Mouse (Mus musculus) heart, adult 10 weeks (tissue): ENCODE measurements around the gene Gm45208. TPM values are rescaled to one million over a fixed set of nuclear protein-coding genes. Genes with fewer than 3 reads are reported as not detected.

Source experiments
- polyA plus RNA-seq: library from polyadenylated mRNA; stranded (reverse); fragments of 350-450 nt; fragmentation: Illumina TruSeq; extraction: RNeasy Lipid Tissue Mini Kit (QIAGEN cat#74804); gene quantifications from one replicate; pipeline ENCODE4 v1.2.3, GENCODE M21; 2014; ENCODE audit warnings: low read depth, low replicate concordance

Gene Gm45208
- not detected for polyA plus RNA-seq

GRCm38 (mm10) chrX:7721514-7722281 lies at the start of gene Gm45208:
Gm45208 (plus strand) TSS chrX:7722245.

DNA sequence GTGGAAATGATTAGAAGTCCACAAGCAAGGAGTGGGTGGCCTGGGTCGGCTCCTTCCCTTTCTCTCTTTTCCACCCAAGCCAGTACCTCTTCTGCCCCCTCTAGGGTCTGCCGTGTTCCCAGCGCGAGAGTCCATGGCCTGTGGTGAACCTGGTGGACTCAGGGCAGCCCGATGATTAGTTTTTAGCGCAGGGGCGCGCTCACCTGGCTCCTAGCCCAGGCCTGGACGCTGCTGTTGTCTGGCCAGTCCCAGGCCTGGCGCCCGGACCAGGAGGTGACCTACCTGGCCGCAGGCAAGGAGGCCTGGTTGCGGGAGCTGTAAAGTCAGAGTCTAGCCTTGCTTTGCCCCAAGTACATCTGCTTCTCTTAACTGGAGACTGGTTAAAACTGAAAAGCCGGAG lies 41.2 kb upstream of the Gm45208 start, which contains the start of gene Magix:
Gene Magix, minus strand, starts transcription at position 388 of the 400 bp plus-strand sequence.

DNA sequence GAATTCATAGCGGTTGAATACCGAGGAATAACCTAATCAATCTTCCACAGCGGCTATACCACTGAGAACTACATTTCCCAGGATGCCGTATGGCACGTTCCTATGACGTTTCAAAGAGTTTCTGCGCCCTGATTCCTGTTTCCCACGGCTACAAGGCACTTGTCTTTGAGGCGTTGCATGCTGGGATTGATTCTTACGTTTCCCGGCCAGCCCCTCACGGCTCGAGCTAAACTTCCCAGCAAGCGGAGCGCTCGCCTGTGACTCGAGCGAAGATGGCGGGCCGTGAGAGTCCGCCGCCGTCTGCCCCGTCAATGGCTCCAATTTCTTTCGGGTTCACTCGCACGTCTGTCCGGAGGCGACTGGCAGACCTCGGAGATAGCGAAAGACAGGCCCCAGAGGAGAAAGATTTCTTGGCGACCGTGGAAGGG lies 25.1 kb upstream of the Gm45208 start, which contains the start of gene Gpkow:
Gene Gpkow, plus strand, starts transcription at position 178 of the 428 bp plus-strand sequence.

GRCm38 (mm10) chrX:7714135-7714899 lies 7.7 kb upstream of the Gm45208 start, which contains the start of gene Wdr45:
Wdr45 (plus strand) TSS chrX:7714333.

GRCm38 (mm10) chrX:7728215-7728921 lies 6.3 kb downstream of the Gm45208 start, which contains the start of gene Praf2:
Praf2 (plus strand) TSS chrX:7728439.

GRCm38 (mm10) chrX:7750432-7751116 lies 28.5 kb downstream of the Gm45208 start, which contains the start of gene Ccdc120:
Ccdc120 (minus strand) TSS chrX:7750905.

DNA sequence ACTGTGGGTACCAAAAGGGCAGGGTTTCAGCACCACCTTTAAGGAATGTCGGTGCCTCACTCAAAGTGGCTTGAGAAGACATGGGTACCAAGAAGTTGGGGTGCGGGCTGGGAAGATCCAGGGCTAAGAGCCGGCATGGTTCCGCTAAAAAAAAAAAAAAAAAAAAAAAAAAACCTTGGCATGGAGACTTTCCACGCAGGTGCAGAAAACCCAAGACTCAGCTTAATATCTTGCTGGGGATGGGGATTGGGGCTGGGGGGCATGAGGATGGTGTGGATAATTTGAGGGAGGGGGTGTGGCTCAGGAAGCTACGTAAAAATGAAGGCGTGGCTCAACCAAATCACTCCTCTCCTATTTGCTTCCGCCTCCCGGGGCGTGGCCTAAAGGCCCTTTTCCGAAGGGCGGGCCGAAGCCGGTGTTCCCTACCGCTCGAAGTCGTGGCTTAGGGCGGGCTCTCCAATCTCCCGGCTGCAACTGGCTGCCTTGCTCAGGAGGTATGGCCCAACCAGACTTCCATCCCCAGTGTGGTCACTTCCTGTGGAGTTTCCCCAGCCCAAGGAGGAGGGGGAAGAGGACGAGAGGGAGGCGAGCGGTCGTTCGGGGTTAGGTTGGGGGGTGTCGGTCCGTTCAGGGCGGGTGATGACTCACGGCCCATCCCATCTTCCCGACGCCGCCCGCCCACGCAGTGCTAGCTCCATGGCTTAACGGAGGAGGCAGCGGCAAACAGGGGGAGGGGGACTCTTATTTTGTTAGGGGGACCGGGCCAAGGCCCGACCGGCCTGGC lies 40.3 kb downstream of the Gm45208 start, which contains the start of gene Tfe3:
Gene Tfe3, plus strand, starts transcription at position 424 of the 784 bp plus-strand sequence.

Other genes with a start within 250 kb of the Gm45208 start
- not detected for gene Foxp3, start 148.6 kb upstream of the Gm45208 start, polyA plus RNA-seq
- 1.3 TPM for gene Ppp1r3f, start 148.0 kb upstream of the Gm45208 start, polyA plus RNA-seq
- gene Ccdc22, start 116.7 kb upstream of the Gm45208 start, polyA plus RNA-seq, result 11.1 TPM
- not detected for gene Cacna1f, start 115.2 kb upstream of the Gm45208 start, polyA plus RNA-seq
- gene Syp, start 83.8 kb upstream of the Gm45208 start, polyA plus RNA-seq, result 2.5 TPM
- gene Prickle3, start 65.0 kb upstream of the Gm45208 start, polyA plus RNA-seq, result 21.7 TPM
- gene Plp2, start 50.9 kb upstream of the Gm45208 start, polyA plus RNA-seq, result 66.5 TPM
- 32.0 TPM for gene Magix, start 41.0 kb upstream of the Gm45208 start, polyA plus RNA-seq
- gene Gpkow, start 25.1 kb upstream of the Gm45208 start, polyA plus RNA-seq, result 24.2 TPM
- 54.2 TPM for gene Wdr45, start 7.9 kb upstream of the Gm45208 start, polyA plus RNA-seq
- gene Praf2, start 6.2 kb downstream of the Gm45208 start, polyA plus RNA-seq, result 8.6 TPM
- gene Ccdc120, start 28.7 kb downstream of the Gm45208 start, polyA plus RNA-seq, result 0.60 TPM
- gene Tfe3, start 40.3 kb downstream of the Gm45208 start, polyA plus RNA-seq, result 13.1 TPM
- 40.7 TPM for gene Gripap1, start 67.5 kb downstream of the Gm45208 start, polyA plus RNA-seq
- gene Kcnd1, start 100.0 kb downstream of the Gm45208 start, polyA plus RNA-seq, result 0.71 TPM
- 30.2 TPM for gene Otud5, start 119.1 kb downstream of the Gm45208 start, polyA plus RNA-seq
- gene Pim2, start 156.0 kb downstream of the Gm45208 start, polyA plus RNA-seq, result 3.6 TPM
- gene Slc35a2, start 161.8 kb downstream of the Gm45208 start, polyA plus RNA-seq, result 21.7 TPM
- 41.7 TPM for gene Pqbp1, start 177.0 kb downstream of the Gm45208 start, polyA plus RNA-seq
- gene Timm17b, start 177.1 kb downstream of the Gm45208 start, polyA plus RNA-seq, result 22.8 TPM
- not detected for gene Gm10491, start 185.6 kb downstream of the Gm45208 start, polyA plus RNA-seq
- gene Gm10490, start 187.3 kb downstream of the Gm45208 start, polyA plus RNA-seq, result not detected
- not detected for gene Pcsk1n, start 197.6 kb downstream of the Gm45208 start, polyA plus RNA-seq
- not detected for gene Eras, start 206.4 kb downstream of the Gm45208 start, polyA plus RNA-seq
- gene Hdac6, start 225.6 kb downstream of the Gm45208 start, polyA plus RNA-seq, result 12.4 TPM